Mouse (Mus musculus): ENCODE measurements around the gene Shisa2.

- no peak for TF ChIP-seq GATA1 (IDR thresholded peaks at IDR 0.05; ENCODE audit: borderline replicate concordance, low read length)
- no peak for TF ChIP-seq FLI1 (IDR thresholded peaks at IDR 0.05; ENCODE audit: low read length)
These were observed 19.8 kb downstream of the Shisa2 start for GRCm38 (mm10) chr14:59644896-59645295.
